Mouse (Mus musculus) urinary bladder, postnatal 14 days (tissue): ENCODE data around the gene Poldip3.
"Not testable (repeated sequence)": the region's sequence is repeated elsewhere in the genome, so short reads cannot be mapped to it uniquely, and the experiment has no call there.

Experiments used
- DNase-seq: peaks from one replicate; pipeline ENCODE4 v3.0.0; 2021; ENCODE audit warnings: low spot score

Gene Poldip3

GRCm38 (mm10) chr15:83164971-83165471 lies 15.8 kb upstream of the Poldip3 start:
- DNase-seq = peak; percentile 62

- no peak for DNase-seq
Observed at GRCm38 (mm10) chr15:83162818-83163485, 13.8 kb upstream of the Poldip3 start.

GRCm38 (mm10) chr15:83162001-83162400 lies 12.8 kb upstream of the Poldip3 start:
- no peak for DNase-seq

- DNase-seq = no peak
Observed at GRCm38 (mm10) chr15:83161062-83161748, 12.0 kb upstream of the Poldip3 start.

- no peak for DNase-seq
Observed at GRCm38 (mm10) chr15:83160561-83160960, 11.4 kb upstream of the Poldip3 start.

- DNase-seq = no peak
Observed at GRCm38 (mm10) chr15:83159823-83160222, 10.6 kb upstream of the Poldip3 start.

DNA sequence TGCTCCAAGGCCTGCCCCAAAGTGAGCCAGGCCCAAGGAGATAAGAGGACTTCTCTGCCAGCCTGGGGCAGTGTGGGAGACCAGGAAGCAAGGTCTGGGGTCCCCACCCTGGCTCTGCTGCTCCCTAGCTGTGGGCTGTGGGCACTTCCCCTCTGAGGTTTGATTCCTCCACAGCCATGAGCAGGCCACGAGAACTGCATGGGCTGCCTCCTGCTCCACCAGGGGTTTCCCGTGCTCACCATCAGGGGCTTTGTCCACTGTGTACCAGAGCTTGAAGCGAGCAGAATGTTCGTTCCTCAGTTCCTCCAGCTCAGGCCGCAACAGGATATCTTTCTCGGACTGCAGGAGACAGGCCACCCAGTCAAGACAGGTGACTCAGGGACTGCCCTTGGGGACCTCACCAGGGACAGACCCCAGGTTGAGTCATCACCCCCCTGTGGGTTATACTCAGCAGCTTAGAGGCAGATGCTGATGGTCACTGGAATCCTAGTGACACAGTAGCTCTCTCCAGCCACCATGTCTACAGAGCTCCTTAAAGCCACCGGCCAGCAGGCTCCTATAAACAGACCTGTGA lies 9.5 kb upstream of the Poldip3 start:
- no peak for DNase-seq

DNA sequence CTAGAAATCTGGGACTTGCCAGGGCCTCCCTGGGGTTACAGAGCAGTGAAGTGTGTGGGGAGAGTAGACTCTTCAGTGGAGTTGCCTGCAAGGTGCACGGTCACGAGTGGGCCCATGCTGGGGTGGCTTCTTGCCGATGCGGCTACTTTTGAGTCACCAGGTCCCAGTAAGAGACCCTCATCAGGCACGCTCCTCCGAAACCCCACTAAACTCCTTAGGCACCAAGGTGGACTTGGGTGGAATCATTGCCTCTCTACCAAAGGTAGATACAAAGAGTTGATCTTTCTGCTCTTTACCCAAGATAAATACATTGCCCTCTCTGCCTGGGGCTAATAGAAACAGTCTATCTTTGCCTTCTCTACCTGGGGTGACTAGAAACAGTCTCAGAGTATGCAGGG lies 8.5 kb upstream of the Poldip3 start:
- no peak for DNase-seq

DNA sequence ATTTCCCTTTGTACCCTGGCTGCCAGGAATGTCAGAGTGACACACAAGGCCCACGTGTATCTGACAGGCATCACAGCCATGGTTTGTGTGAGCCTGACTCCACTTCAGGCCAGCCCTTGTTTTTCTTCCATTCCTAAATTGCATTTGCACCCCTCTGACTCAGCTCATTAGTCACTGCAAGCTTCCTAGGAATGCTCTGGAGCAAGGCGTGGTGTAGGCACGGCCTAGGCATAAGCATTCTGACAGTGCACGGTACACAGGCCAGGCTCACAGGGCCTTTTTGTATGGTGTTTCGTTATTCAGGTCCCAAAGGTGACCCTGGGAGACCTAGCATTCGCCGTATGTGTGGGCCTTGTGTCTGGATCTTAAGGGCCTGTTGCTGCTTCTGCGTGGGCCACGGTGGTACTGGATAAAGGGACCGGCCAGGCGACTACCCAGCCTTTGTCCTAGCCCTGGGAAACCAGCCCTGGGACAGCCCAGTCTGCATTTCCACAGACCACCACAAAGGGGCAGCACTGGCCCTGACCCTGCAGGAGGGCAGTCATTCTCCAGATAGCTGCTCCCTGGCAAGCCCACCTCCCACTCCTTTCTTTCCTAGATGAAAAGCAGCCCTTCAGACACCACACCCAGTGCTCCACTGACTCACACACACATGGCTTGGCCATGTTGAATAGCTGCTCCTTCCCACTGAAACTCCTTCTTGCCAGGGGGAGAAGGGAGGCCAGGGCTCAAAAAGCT lies 7.9 kb upstream of the Poldip3 start:
- peak; percentile 79 for DNase-seq

- DNase-seq = no peak
Observed at GRCm38 (mm10) chr15:83155672-83156419, 6.7 kb upstream of the Poldip3 start.

- no peak for DNase-seq
Observed at GRCm38 (mm10) chr15:83154309-83154708, 5.1 kb upstream of the Poldip3 start.

DNA sequence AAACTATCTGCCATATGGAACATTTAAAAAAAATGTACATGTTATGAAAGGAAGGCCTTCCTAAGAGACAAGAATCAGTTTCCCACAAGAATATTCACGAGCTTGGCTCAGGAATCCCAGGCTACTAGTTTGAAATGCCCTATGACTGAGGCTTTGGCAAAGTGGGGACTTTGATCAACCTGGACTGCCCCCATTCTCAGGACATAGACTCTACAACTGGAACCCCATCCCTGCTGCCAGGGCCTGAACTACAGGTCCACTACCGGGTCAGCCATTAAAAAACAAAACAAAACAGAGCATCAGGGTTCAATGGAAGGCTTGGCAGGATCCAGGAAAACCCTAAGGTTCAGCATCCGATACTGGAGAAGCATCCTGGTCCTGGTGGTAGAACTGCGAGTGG lies 1.5 kb upstream of the Poldip3 start:
- no peak for DNase-seq

DNA sequence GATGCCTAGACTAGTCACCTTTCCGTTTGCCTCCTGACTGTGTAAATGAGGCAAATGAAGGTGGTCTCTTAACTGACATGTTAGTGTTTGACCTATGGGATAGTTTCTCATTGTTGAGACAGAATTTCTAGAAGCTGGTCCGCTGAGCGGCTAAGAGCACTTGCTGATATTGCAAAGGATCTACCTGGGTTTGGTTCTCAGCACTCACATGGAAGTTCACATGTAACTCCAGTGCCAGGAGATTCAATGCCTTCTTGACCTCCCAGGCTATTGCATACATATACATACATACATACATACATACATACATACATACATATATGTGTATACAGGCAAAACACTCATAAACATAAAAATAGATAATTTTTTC lies 874 bp upstream of the Poldip3 start:
- DNase-seq = no peak

DNA sequence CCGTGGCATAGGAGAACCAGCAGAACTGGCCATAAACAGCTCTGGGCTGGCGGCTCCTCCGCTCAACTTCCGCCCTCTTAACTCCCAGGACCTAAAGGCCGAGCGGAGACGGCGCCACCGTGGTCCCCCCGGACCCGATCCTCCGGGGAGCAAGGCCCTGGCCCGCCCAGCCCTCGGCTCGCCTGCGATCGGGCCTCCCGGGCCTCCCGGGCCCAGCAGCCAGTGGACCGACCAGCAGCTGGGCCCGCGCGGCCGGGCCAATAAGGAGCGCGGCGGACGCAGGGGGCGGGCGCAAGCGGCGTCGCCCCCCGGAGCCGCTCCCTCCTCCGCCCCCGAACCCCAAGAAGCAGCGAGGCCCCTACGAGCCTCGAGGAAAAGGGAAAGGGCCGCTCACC lies 386 bp downstream of the Poldip3 start:
- DNase-seq = no peak

GRCm38 (mm10) chr15:83148395-83148794 lies 789 bp downstream of the Poldip3 start:
- no peak for DNase-seq

DNA sequence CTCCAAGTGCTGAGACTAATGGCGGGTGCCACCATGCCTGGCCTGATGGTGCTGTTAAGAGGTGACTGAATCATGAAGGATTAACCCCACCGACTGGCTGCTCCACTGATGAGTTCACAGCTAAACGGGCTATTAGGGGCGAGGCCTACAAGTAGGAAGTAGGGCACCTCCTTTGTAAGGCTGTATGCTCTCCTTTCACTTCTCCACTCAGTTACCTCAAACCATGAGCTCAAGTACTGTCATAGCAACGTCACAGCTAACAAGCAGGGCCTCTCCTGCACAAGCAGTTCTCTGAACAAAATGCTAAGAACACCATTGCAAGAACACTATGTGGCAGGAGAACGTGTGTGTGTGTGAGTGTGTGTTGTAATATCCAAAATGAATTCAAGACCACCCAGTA lies 3.6 kb downstream of the Poldip3 start:
- no peak for DNase-seq

DNA sequence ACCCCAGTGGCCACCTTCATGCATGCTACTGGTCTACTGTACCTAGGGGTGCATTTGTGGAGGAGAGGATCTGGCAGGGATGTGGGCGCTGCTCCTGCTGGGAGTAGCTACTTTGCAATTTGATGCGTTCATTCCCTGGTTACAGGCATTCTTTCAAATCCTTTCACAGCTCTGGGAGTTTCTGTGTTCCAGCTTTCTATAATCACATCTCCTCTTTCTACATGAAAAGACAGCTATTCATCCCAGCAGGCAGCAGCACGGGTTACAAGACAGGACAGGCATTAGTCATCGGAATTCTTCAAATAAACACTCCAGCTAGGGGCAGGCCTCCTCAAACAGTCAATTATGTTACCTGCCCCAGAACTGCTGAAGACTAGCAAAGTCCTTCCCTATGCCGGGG lies 6.3 kb downstream of the Poldip3 start:
- DNase-seq = no peak

- DNase-seq = no peak
Observed at GRCm38 (mm10) chr15:83135654-83136053, 13.5 kb downstream of the Poldip3 start.

- DNase-seq = no peak
Observed at GRCm38 (mm10) chr15:83134671-83135070, 14.5 kb downstream of the Poldip3 start.

- no peak for DNase-seq
Observed at GRCm38 (mm10) chr15:83129530-83130231, 19.5 kb downstream of the Poldip3 start.

DNA sequence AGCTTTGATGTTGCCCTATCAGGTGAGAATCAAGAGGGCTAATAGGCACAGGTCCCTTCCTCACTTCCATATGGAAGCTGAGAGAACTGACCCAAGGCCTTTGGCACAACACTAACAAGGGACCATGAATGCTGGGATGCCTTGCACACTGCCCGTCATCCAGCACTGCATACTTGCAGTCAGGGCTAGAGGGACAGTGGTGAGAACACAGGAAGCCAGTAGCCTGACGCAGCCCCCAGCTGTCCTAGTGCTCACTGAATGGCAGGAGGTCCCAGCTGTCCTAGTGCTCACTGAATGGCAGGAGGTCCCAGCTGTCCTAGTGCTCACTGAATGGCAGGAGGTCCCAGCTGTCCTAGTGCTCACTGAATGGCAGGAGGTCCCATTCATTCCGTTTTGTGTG lies 22.1 kb downstream of the Poldip3 start:
- not testable (repeated sequence) for DNase-seq
